Mouse (Mus musculus) brown adipose tissue, adult 24 weeks (tissue): ENCODE data around the gene Havcr2. TPM values are rescaled to one million over a fixed set of nuclear protein-coding genes. Genes with fewer than 3 reads are reported as not detected.

Source experiments
- H3K27ac ChIP-seq: fragments of 200-500 bp; replicated peaks from 2 replicates; pipeline ENCODE4 v1.5.1; 2012; ENCODE audit warnings: low read depth, mild to moderate bottlenecking, low read length
- H3K4me1 ChIP-seq: fragments of 200-500 bp; 2 replicates; pipeline ENCODE4 v1.6.1; 2012; ENCODE audit warnings: low read length, mixed read lengths; ENCODE audit not compliant: control insufficient read depth, insufficient read depth, insufficient read length
- H3K4me3 ChIP-seq: fragments of 200-500 bp; 2 replicates; pipeline ENCODE4 v1.5.1; 2012; ENCODE audit warnings: low read depth, mild to moderate bottlenecking, low read length, moderate library complexity; ENCODE audit not compliant: insufficient read depth
- polyA plus RNA-seq: library from polyadenylated mRNA; stranded (reverse); fragments of >200 nt; gene quantifications from 2 replicates; pipeline ENCODE4 v1.2.4, GENCODE M21; 2012; ENCODE audit not compliant: missing spikeins, insufficient read depth, insufficient read length

Havcr2 gene
- polyA plus RNA-seq, 1 experiment, result not detected

DNA sequence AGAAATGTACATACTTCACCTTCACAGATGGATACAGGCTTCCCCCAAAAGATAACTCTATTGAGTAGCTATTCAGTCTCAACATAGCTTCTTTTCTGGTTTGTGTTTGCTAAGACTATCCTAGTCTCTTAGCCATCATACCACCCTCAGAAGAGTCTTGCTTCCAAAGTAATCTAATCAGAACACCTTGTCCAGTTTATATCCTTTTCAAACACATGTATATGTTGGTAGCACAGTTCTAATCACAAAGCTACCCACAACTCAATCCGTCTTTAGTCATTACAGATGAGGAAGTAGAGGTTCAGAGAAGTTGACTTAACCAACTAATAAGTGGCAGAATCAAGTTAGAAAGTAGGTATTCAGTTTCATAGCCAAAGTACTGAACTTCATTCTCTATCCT lies 13.0 kb upstream of the Havcr2 start:
- Histone ChIP-seq H3K4me3 (no peak overlapping the region), H3K4me1 (no peaks in the 10 kb centered on the region; the same call in 1 of the 2 replicates), H3K27ac (no peak overlapping the region)

DNA sequence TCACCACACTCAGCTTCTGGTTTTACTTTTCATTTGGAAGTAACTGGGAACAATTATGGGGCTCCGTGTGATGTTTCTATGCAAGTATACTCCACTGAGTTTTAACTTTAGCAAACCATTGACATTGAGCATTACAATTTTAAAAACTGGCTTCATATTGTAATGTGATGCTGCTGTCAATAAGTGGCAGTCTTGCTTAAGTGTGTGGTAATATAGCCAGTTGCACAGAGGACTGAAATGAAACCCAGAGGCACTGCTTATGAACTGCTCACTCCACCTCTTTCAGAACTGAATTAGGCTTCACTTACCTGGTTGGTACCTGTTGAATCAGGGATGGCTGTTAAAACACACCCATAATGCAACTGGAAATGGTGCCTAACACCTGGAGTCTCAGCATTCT lies 11.6 kb upstream of the Havcr2 start:
- no peaks in the 10 kb centered on the region; the same call in 1 of the 2 replicates for H3K4me1 ChIP-seq
- H3K27ac ChIP-seq, result no peak overlapping the region
- no peak overlapping the region for H3K4me3 ChIP-seq

DNA sequence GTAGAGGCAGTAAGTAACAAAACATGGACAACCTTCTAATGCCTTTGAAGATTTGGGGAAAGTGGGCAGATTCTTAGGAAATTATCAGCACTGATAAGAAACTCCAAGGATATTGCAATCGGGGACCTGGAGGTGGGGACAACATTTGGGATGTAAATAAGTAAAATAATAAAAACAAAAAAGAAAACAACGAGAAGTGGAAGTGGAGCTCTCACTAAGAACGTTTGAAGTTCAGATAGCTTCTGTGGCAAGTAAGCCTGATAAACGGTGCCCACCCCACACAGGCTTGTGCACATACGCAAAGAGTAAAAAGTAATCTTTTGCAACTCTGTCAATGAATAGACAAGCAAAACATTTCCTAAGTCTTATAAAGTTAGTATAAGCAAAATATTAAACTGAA lies 10.8 kb upstream of the Havcr2 start:
- Histone ChIP-seq H3K27ac (no peak overlapping the region), H3K4me1 (no peaks in the 10 kb centered on the region), H3K4me3 (no peak overlapping the region)

DNA sequence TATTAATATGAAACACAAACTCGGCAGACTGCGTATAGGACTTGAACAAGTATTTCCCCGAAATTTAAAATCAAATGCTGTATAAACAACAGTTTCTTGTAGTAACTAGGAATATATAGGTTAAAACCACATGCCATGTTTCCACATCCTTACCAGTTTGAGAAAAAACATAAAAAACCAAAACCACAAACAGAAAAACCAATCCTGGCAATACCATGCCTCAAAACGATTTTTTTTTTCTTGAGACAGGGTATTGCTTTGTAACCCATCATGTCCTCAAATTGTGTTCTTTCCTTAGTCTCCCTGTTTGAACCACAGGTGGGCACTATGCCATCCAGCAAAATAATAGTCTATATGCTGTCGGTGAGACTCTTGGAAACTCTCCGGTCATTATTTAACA lies 8.6 kb upstream of the Havcr2 start:
- Histone ChIP-seq H3K4me3 (no peak overlapping the region), H3K4me1 (no peaks in the 10 kb centered on the region)

DNA sequence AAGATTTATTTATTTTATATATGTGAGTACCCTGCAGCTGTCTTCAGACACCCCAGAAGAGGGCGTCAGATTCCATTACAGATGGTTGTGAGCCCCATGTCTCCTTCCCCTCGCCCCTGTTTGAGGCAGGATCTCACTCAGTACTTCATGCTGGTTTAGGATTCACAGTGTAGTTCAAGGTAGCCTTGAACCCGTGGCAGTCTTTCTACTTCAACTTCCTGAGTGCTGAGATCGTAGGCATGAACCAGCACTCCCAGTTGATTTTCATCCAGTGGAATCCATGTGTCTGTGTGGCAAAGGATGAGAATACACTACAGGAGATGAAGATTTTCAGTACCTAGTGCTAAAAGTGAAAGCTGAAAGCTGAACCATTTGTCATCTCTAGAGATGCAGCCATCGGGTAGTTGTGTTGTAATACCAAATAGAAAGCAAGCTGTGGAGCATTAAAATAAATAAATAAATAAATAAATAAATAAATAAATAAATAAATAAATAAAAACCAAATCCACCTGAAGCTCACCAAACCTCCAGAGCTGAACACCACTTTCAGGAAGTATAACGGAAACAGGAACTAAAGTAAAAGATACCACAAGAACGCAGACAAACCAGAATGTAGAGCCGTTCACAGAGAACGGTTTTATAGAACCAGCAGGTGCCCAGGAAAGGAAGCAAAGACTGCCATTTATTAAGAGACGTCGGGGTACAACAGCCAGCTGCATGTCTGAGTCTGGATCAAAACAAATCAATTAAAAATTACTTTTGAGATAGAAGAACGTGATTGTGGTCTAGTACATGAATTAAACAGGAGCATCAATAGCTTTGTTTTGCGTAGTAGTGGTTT lies 6.9 kb upstream of the Havcr2 start:
- no peaks in the 10 kb centered on the region for H3K4me1 ChIP-seq
- no peak overlapping the region for H3K27ac ChIP-seq
- no peak overlapping the region for H3K4me3 ChIP-seq

More for the DNA sequence above, 8.6 kb upstream of the Havcr2 start:
- H3K27ac ChIP-seq, result no peak overlapping the region

DNA sequence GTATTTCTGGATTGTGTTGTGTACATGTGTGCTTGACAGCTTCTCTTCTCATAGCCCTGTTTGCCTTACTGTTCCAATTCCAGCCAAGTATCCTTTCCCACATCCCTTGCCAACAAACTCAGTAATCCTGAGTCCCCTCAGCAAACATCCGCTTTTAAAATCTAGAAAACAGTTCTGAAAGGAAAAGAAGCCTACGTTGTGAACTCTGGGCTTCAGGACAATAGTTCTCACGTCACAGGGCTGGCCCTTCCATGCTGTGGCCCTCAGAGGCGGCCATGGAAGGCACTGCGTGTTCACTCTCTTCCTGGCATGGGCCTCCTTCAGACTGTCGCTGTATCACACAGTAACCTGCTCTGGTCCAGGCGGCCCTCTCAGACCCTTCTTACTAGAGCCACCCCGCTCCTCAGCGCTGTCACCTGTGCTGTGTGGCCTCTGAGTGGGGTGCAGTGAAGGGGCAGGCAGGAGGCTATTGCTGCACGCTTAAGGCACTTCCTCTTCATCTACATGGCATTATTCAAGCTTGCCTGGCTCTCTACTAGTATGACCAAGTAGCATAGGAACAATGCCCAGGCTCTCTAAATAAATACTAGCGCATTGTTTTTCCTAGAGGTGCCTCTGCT lies 5.2 kb upstream of the Havcr2 start:
- no peak overlapping the region; the same call in 1 of the 2 replicates for H3K27ac ChIP-seq
- H3K4me3 ChIP-seq, result no peak overlapping the region
- H3K4me1 ChIP-seq, result no peaks in the 10 kb centered on the region

DNA sequence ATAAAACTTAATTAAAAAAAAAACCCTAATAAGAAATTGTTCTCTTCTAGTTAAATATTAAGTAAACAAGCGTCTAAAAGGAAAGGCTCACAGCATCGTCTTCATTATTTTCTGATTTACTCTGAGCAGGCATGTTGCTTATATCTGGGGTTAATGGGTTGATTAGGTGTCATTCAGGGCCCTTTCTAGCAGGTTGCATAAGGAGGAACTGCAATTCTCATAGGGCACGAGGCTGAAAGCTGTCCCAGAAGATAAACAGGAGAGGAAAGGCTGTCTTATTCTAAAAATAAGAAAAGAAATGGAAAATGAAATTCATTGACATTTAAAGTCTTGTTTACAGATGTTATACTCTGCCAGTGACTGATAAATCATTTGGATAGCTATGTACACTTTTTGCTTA lies 5.2 kb downstream of the Havcr2 start:
- Histone ChIP-seq H3K4me3 (no peak overlapping the region), H3K4me1 (no peaks in the 10 kb centered on the region), H3K27ac (no peak overlapping the region)

DNA sequence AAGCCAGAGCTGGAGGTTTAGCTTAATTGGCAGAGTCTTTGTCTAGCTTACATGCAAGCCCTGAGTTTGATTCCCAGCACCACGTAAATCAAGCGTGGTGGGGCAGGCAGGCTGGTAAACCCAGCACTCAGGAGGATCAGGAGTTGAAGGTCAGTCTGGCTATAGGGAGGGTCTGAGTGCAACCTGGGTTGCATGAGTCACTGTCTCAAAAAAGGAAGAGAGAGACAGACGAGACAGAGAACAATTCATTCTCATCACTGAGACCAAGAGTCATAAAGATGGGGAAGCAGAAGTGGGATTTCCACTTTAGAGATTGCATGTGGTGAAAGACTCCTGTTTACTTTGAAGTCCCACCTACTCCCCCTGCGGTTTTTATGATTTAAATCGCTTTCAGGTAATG lies 6.6 kb downstream of the Havcr2 start:
- Histone ChIP-seq H3K4me1 (no peaks in the 10 kb centered on the region), H3K27ac (no peak overlapping the region), H3K4me3 (no peak overlapping the region)

DNA sequence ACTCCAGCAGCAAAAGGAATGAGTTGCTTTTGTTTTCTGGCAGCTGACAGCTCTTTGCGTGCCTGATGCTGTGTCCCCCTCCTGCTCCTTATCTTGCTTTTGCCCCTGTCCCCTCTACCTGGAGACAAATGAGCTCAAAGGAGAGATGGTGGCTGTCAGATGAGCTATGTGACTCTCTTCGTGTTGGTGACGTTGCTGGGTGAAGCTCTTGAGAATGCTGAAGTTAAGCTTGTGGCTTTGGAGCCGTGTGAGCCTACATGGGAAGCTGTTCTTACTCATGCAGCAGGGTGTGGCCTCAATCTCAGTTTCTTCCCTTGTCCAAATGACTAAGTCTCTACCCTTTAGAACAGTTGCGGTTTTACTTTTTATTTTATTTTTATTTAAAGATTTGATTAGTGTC lies 7.2 kb downstream of the Havcr2 start:
- H3K4me3 ChIP-seq, result no peak overlapping the region
- H3K4me1 ChIP-seq, result no peaks in the 10 kb centered on the region
- no peak overlapping the region; the same call in 1 of the 2 replicates for H3K27ac ChIP-seq

DNA sequence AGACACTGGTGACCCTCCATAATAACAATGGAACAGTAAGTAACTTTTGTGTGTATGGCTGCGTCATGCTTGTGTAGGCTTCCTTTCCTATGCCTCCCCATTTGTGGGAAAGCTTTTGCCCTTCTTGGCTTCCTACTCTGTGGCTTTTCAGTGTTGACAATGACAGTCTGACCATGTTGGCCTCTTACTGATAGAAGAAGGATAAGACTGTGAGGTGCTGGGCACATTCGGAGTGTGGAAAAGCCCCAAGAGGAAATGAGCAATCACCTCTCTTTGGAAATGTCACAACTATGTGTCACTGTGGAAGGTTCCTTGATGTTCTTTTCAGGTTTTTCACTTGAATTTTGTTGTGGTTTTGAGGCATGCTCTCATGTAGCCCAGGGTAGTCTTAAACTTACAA lies 12.1 kb downstream of the Havcr2 start:
- no peak overlapping the region for H3K4me3 ChIP-seq
- H3K4me1 ChIP-seq, result no peaks in the 10 kb centered on the region
- no peak overlapping the region for H3K27ac ChIP-seq

DNA sequence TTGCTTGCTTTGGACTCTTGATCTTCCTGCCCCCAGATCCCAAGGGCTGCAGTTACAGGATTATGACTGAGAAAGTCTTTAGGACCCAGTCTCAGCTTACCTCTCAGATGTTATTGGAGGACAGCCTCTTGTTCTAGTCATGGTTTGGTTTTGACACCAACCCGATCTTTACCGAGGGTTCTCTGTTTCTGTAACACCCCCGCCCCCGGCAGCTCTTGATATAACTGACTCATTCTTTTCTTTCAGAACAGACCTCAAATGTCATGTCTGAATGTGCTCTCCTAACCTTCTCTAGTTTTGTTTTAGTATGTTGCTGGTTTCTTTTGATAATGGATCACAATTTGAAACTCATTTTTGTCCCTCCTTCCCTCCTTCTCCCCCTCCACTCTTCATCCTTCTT lies 19.5 kb downstream of the Havcr2 start:
- no peaks in the 10 kb centered on the region for H3K4me1 ChIP-seq
- no peak overlapping the region for H3K4me3 ChIP-seq
- no peak overlapping the region for H3K27ac ChIP-seq

DNA sequence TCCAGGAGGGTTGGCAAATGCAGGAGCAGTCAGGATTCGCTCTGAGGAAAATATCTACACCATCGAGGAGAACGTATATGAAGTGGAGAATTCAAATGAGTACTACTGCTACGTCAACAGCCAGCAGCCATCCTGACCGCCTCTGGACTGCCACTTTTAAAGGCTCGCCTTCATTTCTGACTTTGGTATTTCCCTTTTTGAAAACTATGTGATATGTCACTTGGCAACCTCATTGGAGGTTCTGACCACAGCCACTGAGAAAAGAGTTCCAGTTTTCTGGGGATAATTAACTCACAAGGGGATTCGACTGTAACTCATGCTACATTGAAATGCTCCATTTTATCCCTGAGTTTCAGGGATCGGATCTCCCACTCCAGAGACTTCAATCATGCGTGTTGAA lies 24.6 kb downstream of the Havcr2 start:
- Histone ChIP-seq H3K27ac (no peak overlapping the region), H3K4me3 (no peak overlapping the region), H3K4me1 (no peaks in the 10 kb centered on the region)

DNA sequence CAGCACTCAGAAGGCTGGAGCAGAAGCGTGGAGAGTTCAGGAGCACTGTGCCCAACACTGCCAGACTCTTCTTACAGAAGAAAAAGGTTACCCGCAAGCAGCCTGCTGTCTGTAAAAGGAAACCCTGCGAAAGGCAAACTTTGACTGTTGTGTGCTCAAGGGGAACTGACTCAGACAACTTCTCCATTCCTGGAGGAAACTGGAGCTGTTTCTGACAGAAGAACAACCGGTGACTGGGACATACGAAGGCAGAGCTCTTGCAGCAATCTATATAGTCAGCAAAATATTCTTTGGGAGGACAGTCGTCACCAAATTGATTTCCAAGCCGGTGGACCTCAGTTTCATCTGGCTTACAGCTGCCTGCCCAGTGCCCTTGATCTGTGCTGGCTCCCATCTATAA lies 25.8 kb downstream of the Havcr2 start:
- Histone ChIP-seq H3K27ac (peak overlapping the region; percentile 39), H3K4me1 (no peaks in the 10 kb centered on the region), H3K4me3 (no peak overlapping the region)

DNA sequence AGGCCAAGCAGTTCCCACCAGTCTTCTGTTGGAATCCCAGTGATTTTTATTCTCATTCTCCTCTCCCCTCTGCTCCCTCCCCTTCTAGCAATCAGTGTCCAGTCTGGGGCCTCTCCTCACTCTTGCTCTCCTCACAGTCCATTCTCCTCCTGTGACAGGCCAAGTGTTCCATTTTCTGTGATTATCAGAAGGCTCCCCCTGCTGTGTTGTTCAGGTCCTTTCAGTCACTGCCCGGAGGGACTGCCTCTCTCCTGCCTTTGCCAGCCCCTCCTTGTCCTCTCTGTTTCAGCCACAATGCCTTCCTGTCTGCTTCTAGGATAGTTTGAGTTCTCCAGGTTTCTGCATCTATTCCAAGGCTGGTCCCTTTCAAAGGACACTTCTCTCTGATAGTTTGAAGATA lies 33.5 kb downstream of the Havcr2 start:
- no peak overlapping the region for H3K27ac ChIP-seq
- no peak overlapping the region for H3K4me3 ChIP-seq
- H3K4me1 ChIP-seq, result no peaks in the 10 kb centered on the region

DNA sequence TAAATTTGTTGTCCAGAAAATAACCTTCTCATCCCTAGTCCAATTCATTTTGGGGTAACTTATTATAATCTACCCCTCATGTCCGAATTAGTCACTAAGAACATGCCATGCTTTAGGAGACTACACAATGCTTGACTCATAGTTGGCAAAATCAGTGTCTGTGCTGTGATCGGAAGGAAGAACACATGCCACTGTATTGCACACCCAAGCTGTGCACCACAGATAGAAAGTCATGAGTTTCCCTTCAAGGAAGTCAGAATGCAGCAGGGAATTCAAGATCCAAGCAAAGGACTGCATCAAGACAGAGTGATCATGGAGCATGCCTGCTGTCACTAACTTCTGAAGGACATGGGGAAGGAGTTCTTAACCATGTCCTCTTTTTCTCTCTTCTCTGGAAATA lies 33.9 kb downstream of the Havcr2 start:
- H3K4me3 ChIP-seq, result no peak overlapping the region

DNA sequence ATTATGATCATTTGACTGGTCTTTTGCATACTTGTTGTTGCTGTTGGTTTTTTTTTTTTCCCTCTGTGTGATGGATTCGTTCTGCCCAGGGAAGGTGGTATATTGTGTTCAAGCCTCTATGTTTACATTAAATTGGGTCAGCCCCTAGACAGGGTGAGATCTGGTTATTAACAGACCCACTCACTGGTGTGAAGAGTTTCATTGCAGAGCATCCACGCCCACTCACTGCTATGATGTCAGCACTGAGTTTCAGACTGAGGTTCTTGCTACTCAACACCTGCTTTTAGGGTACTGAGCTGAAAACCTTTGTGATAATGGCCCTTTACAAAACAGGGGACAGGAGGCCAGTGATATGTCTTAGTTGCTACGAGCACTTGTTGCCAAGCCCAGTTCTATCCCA lies 52.4 kb downstream of the Havcr2 start:
- Histone ChIP-seq H3K4me3 (no peak overlapping the region), H3K4me1 (no peaks in the 10 kb centered on the region), H3K27ac (no peak overlapping the region)

More for the DNA sequence above, 33.9 kb downstream of the Havcr2 start:
- Histone ChIP-seq H3K4me1 (no peaks in the 10 kb centered on the region), H3K27ac (no peak overlapping the region)
